Mouse (Mus musculus): ENCODE data around the gene Ctcf. TPM values are rescaled to one million over a fixed set of nuclear protein-coding genes. Genes with fewer than 3 reads are reported as not detected.

The Ctcf gene
- polyA plus RNA-seq, 1 experiment from 2014 or later, result 165 TPM

- Histone ChIP-seq H3K9ac (no peak overlapping the region), H3K27me3 (no peaks in the 10 kb centered on the region), H3K27ac (no peak overlapping the region), H3K4me2 (no peak overlapping the region), H3K36me3 (ENCODE audit: poor library complexity, severe bottlenecking) (peaks cover 41% of the 10 kb centered on the region), H3K4me3 (no peak overlapping the region), H3K9me3 (replicated peaks) (no peaks in the 10 kb centered on the region; the same call in 1 of the 2 replicates), H3K4me1 (peaks cover 34% of the 10 kb centered on the region)
- no peak for ATAC-seq
- WGBS, result 86% methylated on average over 17 of the region's 17 CpGs
Observed at GRCm38 (mm10) chr8:105697196-105697780, 60.9 kb downstream of the Ctcf start.

GRCm38 (mm10) chr8:105698734-105699133 lies 62.4 kb downstream of the Ctcf start:
- Histone ChIP-seq H3K4me1 (peaks cover 37% of the 10 kb centered on the region), H3K27ac (no peak overlapping the region), H3K9me3 (replicated peaks) (no peaks in the 10 kb centered on the region), H3K4me3 (no peak overlapping the region), H3K27me3 (no peaks in the 10 kb centered on the region), H3K4me2 (no peak overlapping the region), H3K36me3 (ENCODE audit: poor library complexity, severe bottlenecking) (peaks cover 56% of the 10 kb centered on the region), H3K9ac (no peak overlapping the region)
- no peak for ATAC-seq
- 92% methylated on average over 5 of the region's 5 CpGs for WGBS

GRCm38 (mm10) chr8:105699488-105700215 lies 63.3 kb downstream of the Ctcf start:
- ATAC-seq, result no peak

GRCm38 (mm10) chr8:105700566-105700965 lies 64.2 kb downstream of the Ctcf start:
- under 1% methylated on average over 21 of the region's 21 CpGs for WGBS
- Histone ChIP-seq H3K4me1 (peaks cover 22% of the 10 kb centered on the region), H3K4me2 (peak overlapping the region; percentile 96), H3K9ac (peak overlapping the region; percentile 80), H3K27me3 (no peaks in the 10 kb centered on the region), H3K27ac (peak overlapping the region; percentile 94; the same call in 1 of the 2 replicates), H3K36me3 (ENCODE audit: poor library complexity, severe bottlenecking) (peaks cover 62% of the 10 kb centered on the region), H3K9me3 (replicated peaks) (no peaks in the 10 kb centered on the region), H3K4me3 (peak overlapping the region; percentile 70)
- no peak; the same call in 1 of the 2 replicates for ATAC-seq

More at GRCm38 (mm10) chr8:105699488-105700215, 63.3 kb downstream of the Ctcf start:
- H3K9me3 ChIP-seq (replicated peaks), result no peaks in the 10 kb centered on the region
- H3K4me3 ChIP-seq, result peak overlapping the region; percentile 70
- no peaks in the 10 kb centered on the region for H3K27me3 ChIP-seq
- peaks cover 65% of the 10 kb centered on the region for H3K36me3 ChIP-seq (ENCODE audit: poor library complexity, severe bottlenecking)
- H3K27ac ChIP-seq, result no peak overlapping the region
- WGBS, result 90% methylated on average over 11 of the region's 11 CpGs
- H3K9ac ChIP-seq, result peak overlapping the region; percentile 80
- H3K4me1 ChIP-seq, result peaks cover 28% of the 10 kb centered on the region
- peak overlapping the region; percentile 96 for H3K4me2 ChIP-seq

- no peaks in the 10 kb centered on the region for H3K9me3 ChIP-seq (replicated peaks)
- peaks cover 25% of the 10 kb centered on the region for H3K4me1 ChIP-seq
- peak within 1 kb of the TSS; percentile 70 for H3K4me3 ChIP-seq
- H3K9ac ChIP-seq, result peak within 1 kb of the TSS; percentile 80
- peaks cover 58% of the 10 kb centered on the region for H3K36me3 ChIP-seq (ENCODE audit: poor library complexity, severe bottlenecking)
- peak within 1 kb of the TSS; percentile 94 for H3K27ac ChIP-seq
- H3K4me2 ChIP-seq, result peak within 1 kb of the TSS; percentile 96
- under 1% methylated on average over 60 of the region's 60 CpGs for WGBS
- ATAC-seq, result peak; percentile 84
- no peaks in the 10 kb centered on the region for H3K27me3 ChIP-seq
Observed at GRCm38 (mm10) chr8:105700966-105701824, 64.8 kb downstream of the Ctcf start, which contains the start of the genes Acd and Pard6a. Acd (minus strand) TSS chr8:105701102. Pard6a (plus strand) TSS chr8:105701148.

- Histone ChIP-seq H3K9me3 (replicated peaks) (no peaks in the 10 kb centered on the region), H3K4me3 (peak overlapping the region; percentile 70), H3K9ac (peak overlapping the region; percentile 80), H3K4me1 (peaks cover 33% of the 10 kb centered on the region), H3K4me2 (peak overlapping the region; percentile 96), H3K36me3 (ENCODE audit: poor library complexity, severe bottlenecking) (peaks cover 50% of the 10 kb centered on the region), H3K27me3 (no peaks in the 10 kb centered on the region), H3K27ac (peak overlapping the region; percentile 94)
- 33% methylated on average over 18 of the region's 18 CpGs for WGBS
- peak; percentile 2; the same call in 1 of the 2 replicates for ATAC-seq
Observed at GRCm38 (mm10) chr8:105702001-105702401, 65.6 kb downstream of the Ctcf start.

GRCm38 (mm10) chr8:105702731-105703415 lies 66.5 kb downstream of the Ctcf start:
- H3K4me1 ChIP-seq, result peaks cover 41% of the 10 kb centered on the region
- H3K4me3 ChIP-seq, result no peak overlapping the region
- no peak for ATAC-seq
- no peak overlapping the region for H3K27ac ChIP-seq
- H3K9ac ChIP-seq, result no peak overlapping the region
- 94% methylated on average over 24 of the region's 24 CpGs for WGBS
- no peaks in the 10 kb centered on the region for H3K9me3 ChIP-seq (replicated peaks)
- no peak overlapping the region for H3K4me2 ChIP-seq
- H3K36me3 ChIP-seq (ENCODE audit: poor library complexity, severe bottlenecking), result peaks cover 41% of the 10 kb centered on the region
- no peaks in the 10 kb centered on the region for H3K27me3 ChIP-seq

GRCm38 (mm10) chr8:105704146-105704812 lies 67.9 kb downstream of the Ctcf start:
- H3K9me3 ChIP-seq (replicated peaks), result no peaks in the 10 kb centered on the region
- H3K27ac ChIP-seq, result no peak overlapping the region
- peaks cover 30% of the 10 kb centered on the region for H3K36me3 ChIP-seq (ENCODE audit: poor library complexity, severe bottlenecking)
- no peak overlapping the region for H3K9ac ChIP-seq
- H3K4me3 ChIP-seq, result no peak overlapping the region
- WGBS, result 94% methylated on average over 34 of the region's 34 CpGs
- H3K4me2 ChIP-seq, result no peak overlapping the region
- peaks cover 41% of the 10 kb centered on the region for H3K4me1 ChIP-seq
- no peak for ATAC-seq
- no peaks in the 10 kb centered on the region for H3K27me3 ChIP-seq

GRCm38 (mm10) chr8:105704955-105705354 lies 68.6 kb downstream of the Ctcf start:
- Histone ChIP-seq H3K9ac (no peak overlapping the region), H3K4me1 (peaks cover 34% of the 10 kb centered on the region), H3K9me3 (replicated peaks) (no peaks in the 10 kb centered on the region), H3K36me3 (ENCODE audit: poor library complexity, severe bottlenecking) (peaks cover 25% of the 10 kb centered on the region), H3K4me3 (no peak overlapping the region), H3K27me3 (no peaks in the 10 kb centered on the region), H3K27ac (no peak overlapping the region), H3K4me2 (no peak overlapping the region)
- WGBS, result 92% methylated on average over 6 of the region's 6 CpGs
- no peak for ATAC-seq

GRCm38 (mm10) chr8:105706426-105706825 lies 70.1 kb downstream of the Ctcf start:
- peaks cover 25% of the 10 kb centered on the region for H3K36me3 ChIP-seq (ENCODE audit: poor library complexity, severe bottlenecking)
- peak overlapping the region; percentile 95 for H3K4me2 ChIP-seq
- no peaks in the 10 kb centered on the region for H3K27me3 ChIP-seq
- WGBS, result 73% methylated on average over 12 of the region's 12 CpGs
- peak overlapping the region; percentile 70 for H3K4me3 ChIP-seq
- 0 out of 2 replicates have a peak overlapping the region, but pooled peaks have one; percentile 17 for H3K9ac ChIP-seq
- H3K4me1 ChIP-seq, result peaks cover 29% of the 10 kb centered on the region
- ATAC-seq, result no peak
- no peaks in the 10 kb centered on the region for H3K9me3 ChIP-seq (replicated peaks)
- H3K27ac ChIP-seq, result no peak overlapping the region
